Mouse (Mus musculus): ENCODE measurements around the gene S100pbp. TPM values are rescaled to one million over a fixed set of nuclear protein-coding genes. Genes with fewer than 3 reads are reported as not detected.
A peak's percentile ranks its signal among the peaks of the same experiment; 100 is the strongest.

The S100pbp gene
- polyA plus RNA-seq, 1 experiment from 2014 or later = 30.7 TPM

GRCm38 (mm10) chr4:129232561-129233360, 43.2 kb upstream of the S100pbp start:
- Histone ChIP-seq H3K9me3 (ENCODE audit: control insufficient read depth, low read length) (no peaks in the 10 kb centered on the region), H3K36me3 (ENCODE audit: control insufficient read depth, insufficient read depth, low read length) (no peaks in the 10 kb centered on the region), H3K4me2 (ENCODE audit: low read depth, low read length, severe bottlenecking) (no peak overlapping the region), H3K4me3 (ENCODE audit: low read depth, low read length) (no peak overlapping the region), H3K27ac (ENCODE audit: low read depth, low read length) (no peak overlapping the region), H3K9ac (ENCODE audit: low read length) (no peak overlapping the region), H3K4me1 (replicated peaks; ENCODE audit: control insufficient read depth, insufficient read depth, low read length) (peaks cover 5% of the 10 kb centered on the region; the same call in 1 of the 2 replicates), H3K27me3 (ENCODE audit: control insufficient read depth, insufficient read depth, low read length) (no peaks in the 10 kb centered on the region)
- DNase-seq (ENCODE audit: low spot score) = no peak
- no peak for ATAC-seq (replicated peaks; ENCODE audit: low FRiP score)
- WGBS = 80% methylated on average over 9 of the region's 9 CpGs

- no peak for ATAC-seq (replicated peaks; ENCODE audit: low FRiP score)
- 73% methylated on average over 12 of the region's 12 CpGs for WGBS
- no peak overlapping the region for H3K27ac ChIP-seq (ENCODE audit: low read depth, low read length)
Observed at GRCm38 (mm10) chr4:129231594-129232450, 42.3 kb upstream of the S100pbp start.

GRCm38 (mm10) chr4:129230926-129231325, 41.4 kb upstream of the S100pbp start:
- Histone ChIP-seq H3K27ac (ENCODE audit: low read depth, low read length) (no peak overlapping the region), H3K27me3 (ENCODE audit: control insufficient read depth, insufficient read depth, low read length) (no peaks in the 10 kb centered on the region)
- 59% methylated on average over 8 of the region's 8 CpGs for WGBS

More at GRCm38 (mm10) chr4:129231594-129232450, 42.3 kb upstream of the S100pbp start:
- no peaks in the 10 kb centered on the region for H3K9me3 ChIP-seq (ENCODE audit: control insufficient read depth, low read length)
- H3K4me2 ChIP-seq (ENCODE audit: low read depth, low read length, severe bottlenecking) = no peak overlapping the region
- H3K4me1 ChIP-seq (replicated peaks; ENCODE audit: control insufficient read depth, insufficient read depth, low read length) = peaks cover 10% of the 10 kb centered on the region; the same call in 1 of the 2 replicates
- no peaks in the 10 kb centered on the region for H3K27me3 ChIP-seq (ENCODE audit: control insufficient read depth, insufficient read depth, low read length)
- H3K4me3 ChIP-seq (ENCODE audit: low read depth, low read length) = no peak overlapping the region
- DNase-seq (ENCODE audit: low spot score) = no peak
- H3K36me3 ChIP-seq (ENCODE audit: control insufficient read depth, insufficient read depth, low read length) = no peaks in the 10 kb centered on the region
- no peak overlapping the region for H3K9ac ChIP-seq (ENCODE audit: low read length)

GRCm38 (mm10) chr4:129227985-129228381, 38.5 kb upstream of the S100pbp start:
- 39% methylated on average over 8 of the region's 8 CpGs for WGBS
- no peaks in the 10 kb centered on the region; the same call in 1 of the 2 replicates for H3K36me3 ChIP-seq (ENCODE audit: control insufficient read depth, insufficient read depth, low read length)

More at GRCm38 (mm10) chr4:129230926-129231325, 41.4 kb upstream of the S100pbp start:
- no peak overlapping the region for H3K4me2 ChIP-seq (ENCODE audit: low read depth, low read length, severe bottlenecking)
- DNase-seq (ENCODE audit: low spot score) (no peak), ATAC-seq (replicated peaks; ENCODE audit: low FRiP score) (no peak)
- H3K9ac ChIP-seq (ENCODE audit: low read length) = no peak overlapping the region
- no peak overlapping the region for H3K4me3 ChIP-seq (ENCODE audit: low read depth, low read length)
- H3K36me3 ChIP-seq (ENCODE audit: control insufficient read depth, insufficient read depth, low read length) = no peaks in the 10 kb centered on the region
- H3K4me1 ChIP-seq (replicated peaks; ENCODE audit: control insufficient read depth, insufficient read depth, low read length) = peaks cover 17% of the 10 kb centered on the region; the same call in 1 of the 2 replicates
- no peaks in the 10 kb centered on the region for H3K9me3 ChIP-seq (ENCODE audit: control insufficient read depth, low read length)

GRCm38 (mm10) chr4:129227170-129227984, 37.9 kb upstream of the S100pbp start:
- no peaks in the 10 kb centered on the region; the same call in 1 of the 2 replicates for H3K27me3 ChIP-seq (ENCODE audit: control insufficient read depth, insufficient read depth, low read length)
- peak overlapping the region; percentile 53 for H3K9ac ChIP-seq (ENCODE audit: low read length)
- no peak overlapping the region for H3K27ac ChIP-seq (ENCODE audit: low read depth, low read length)
- ATAC-seq (replicated peaks; ENCODE audit: low FRiP score) (peak; percentile 24; the same call in 1 of the 2 replicates), DNase-seq (ENCODE audit: low spot score) (no peak)
- H3K4me1 ChIP-seq (replicated peaks; ENCODE audit: control insufficient read depth, insufficient read depth, low read length) = peaks cover 26% of the 10 kb centered on the region; the same call in 1 of the 2 replicates
- peak overlapping the region; percentile 20 for H3K4me3 ChIP-seq (ENCODE audit: low read depth, low read length)
- H3K9me3 ChIP-seq (ENCODE audit: control insufficient read depth, low read length) = no peaks in the 10 kb centered on the region
- H3K36me3 ChIP-seq (ENCODE audit: control insufficient read depth, insufficient read depth, low read length) = no peaks in the 10 kb centered on the region; the same call in 1 of the 2 replicates
- 7% methylated on average over 22 of the region's 22 CpGs for WGBS
- H3K4me2 ChIP-seq (ENCODE audit: low read depth, low read length, severe bottlenecking) = peak overlapping the region; percentile 45

More at GRCm38 (mm10) chr4:129227985-129228381, 38.5 kb upstream of the S100pbp start:
- DNase-seq (ENCODE audit: low spot score) (no peak), ATAC-seq (replicated peaks; ENCODE audit: low FRiP score) (no peak)
- Histone ChIP-seq H3K27me3 (ENCODE audit: control insufficient read depth, insufficient read depth, low read length) (no peaks in the 10 kb centered on the region; the same call in 1 of the 2 replicates), H3K4me3 (ENCODE audit: low read depth, low read length) (no peak overlapping the region), H3K4me1 (replicated peaks; ENCODE audit: control insufficient read depth, insufficient read depth, low read length) (peaks cover 24% of the 10 kb centered on the region; the same call in 1 of the 2 replicates), H3K9ac (ENCODE audit: low read length) (no peak overlapping the region), H3K27ac (ENCODE audit: low read depth, low read length) (no peak overlapping the region), H3K4me2 (ENCODE audit: low read depth, low read length, severe bottlenecking) (peak overlapping the region; percentile 45; the same call in 1 of the 2 replicates), H3K9me3 (ENCODE audit: control insufficient read depth, low read length) (no peaks in the 10 kb centered on the region)

- DNase-seq (ENCODE audit: low spot score) (no peak), ATAC-seq (replicated peaks; ENCODE audit: low FRiP score) (no peak)
- no peaks in the 10 kb centered on the region; the same call in 1 of the 2 replicates for H3K27me3 ChIP-seq (ENCODE audit: control insufficient read depth, insufficient read depth, low read length)
- no peak overlapping the region for H3K27ac ChIP-seq (ENCODE audit: low read depth, low read length)
- peak overlapping the region; percentile 21; the same call in 1 of the 2 replicates for H3K9ac ChIP-seq (ENCODE audit: low read length)
- H3K4me2 ChIP-seq (ENCODE audit: low read depth, low read length, severe bottlenecking) = peak overlapping the region; percentile 45; the same call in 1 of the 2 replicates
- WGBS = 31% methylated on average over 5 of the region's 5 CpGs
- H3K36me3 ChIP-seq (ENCODE audit: control insufficient read depth, insufficient read depth, low read length) = no peaks in the 10 kb centered on the region; the same call in 1 of the 2 replicates
- no peak overlapping the region; the same call in 1 of the 2 replicates for H3K4me3 ChIP-seq (ENCODE audit: low read depth, low read length)
- H3K9me3 ChIP-seq (ENCODE audit: control insufficient read depth, low read length) = no peaks in the 10 kb centered on the region
- peaks cover 24% of the 10 kb centered on the region; the same call in 1 of the 2 replicates for H3K4me1 ChIP-seq (replicated peaks; ENCODE audit: control insufficient read depth, insufficient read depth, low read length)
Observed at GRCm38 (mm10) chr4:129226441-129226963, 37.0 kb upstream of the S100pbp start.

- Histone ChIP-seq H3K27me3 (ENCODE audit: control insufficient read depth, insufficient read depth, low read length) (no peaks in the 10 kb centered on the region; the same call in 1 of the 2 replicates), H3K36me3 (ENCODE audit: control insufficient read depth, insufficient read depth, low read length) (no peaks in the 10 kb centered on the region; the same call in 1 of the 2 replicates), H3K4me2 (ENCODE audit: low read depth, low read length, severe bottlenecking) (no peak overlapping the region), H3K4me1 (replicated peaks; ENCODE audit: control insufficient read depth, insufficient read depth, low read length) (peaks cover 23% of the 10 kb centered on the region; the same call in 1 of the 2 replicates), H3K4me3 (ENCODE audit: low read depth, low read length) (no peak overlapping the region), H3K9me3 (ENCODE audit: control insufficient read depth, low read length) (no peaks in the 10 kb centered on the region), H3K27ac (ENCODE audit: low read depth, low read length) (no peak overlapping the region), H3K9ac (ENCODE audit: low read length) (no peak overlapping the region)
- 96% methylated on average over 12 of the region's 12 CpGs for WGBS
- no peak for DNase-seq (ENCODE audit: low spot score)
- no peak for ATAC-seq (replicated peaks; ENCODE audit: low FRiP score)
Observed at GRCm38 (mm10) chr4:129225315-129225714, 35.8 kb upstream of the S100pbp start.

Data from forebrain, embryonic 11.5 days (tissue).